Mouse (Mus musculus): ENCODE data around the gene Osbpl11.

Gene Osbpl11

GRCm38 (mm10) chr16:33244136-33244691, 59.3 kb downstream of the Osbpl11 start:
- no peak for DNase-seq (ENCODE audit: low spot score)

GRCm38 (mm10) chr16:33244933-33245470, 60.1 kb downstream of the Osbpl11 start:
- no peak for DNase-seq (ENCODE audit: low spot score)

- DNase-seq (ENCODE audit: low spot score), result no peak
These were observed 61.7 kb downstream of the Osbpl11 start for GRCm38 (mm10) chr16:33246526-33246925.

- DNase-seq (ENCODE audit: low spot score), result no peak
These were observed 62.1 kb downstream of the Osbpl11 start for GRCm38 (mm10) chr16:33247006-33247405.

GRCm38 (mm10) chr16:33250651-33251120, 65.8 kb downstream of the Osbpl11 start:
- DNase-seq (ENCODE audit: low spot score), result no peak

GRCm38 (mm10) chr16:33251194-33252051, 66.6 kb downstream of the Osbpl11 start, which contains the start of gene Snx4:
Gene Snx4 (plus strand): TSS chr16:33251442.
- peak; percentile 86 for DNase-seq (ENCODE audit: low spot score)

- DNase-seq (ENCODE audit: low spot score), result no peak
These were observed 70.7 kb downstream of the Osbpl11 start for GRCm38 (mm10) chr16:33255601-33256000.

GRCm38 (mm10) chr16:33258530-33258929, 73.7 kb downstream of the Osbpl11 start:
- DNase-seq (ENCODE audit: low spot score), result no peak

- no peak for DNase-seq (ENCODE audit: low spot score)
These were observed 75.0 kb downstream of the Osbpl11 start for GRCm38 (mm10) chr16:33259824-33260223.

- no peak for DNase-seq (ENCODE audit: low spot score)
These were observed 76.0 kb downstream of the Osbpl11 start for GRCm38 (mm10) chr16:33260825-33261224.

GRCm38 (mm10) chr16:33261584-33262061, 76.8 kb downstream of the Osbpl11 start:
- no peak for DNase-seq (ENCODE audit: low spot score)

- no peak for DNase-seq (ENCODE audit: low spot score)
These were observed 77.2 kb downstream of the Osbpl11 start for GRCm38 (mm10) chr16:33262096-33262495.

GRCm38 (mm10) chr16:33267616-33268253, 82.9 kb downstream of the Osbpl11 start:
- no peak for DNase-seq (ENCODE audit: low spot score)

- no peak for DNase-seq (ENCODE audit: low spot score)
These were observed 87.0 kb downstream of the Osbpl11 start for GRCm38 (mm10) chr16:33271824-33272223.

- DNase-seq (ENCODE audit: low spot score), result no peak
These were observed 98.2 kb downstream of the Osbpl11 start for GRCm38 (mm10) chr16:33283079-33283478.

GRCm38 (mm10) chr16:33288536-33288935, 103.7 kb downstream of the Osbpl11 start:
- DNase-seq (ENCODE audit: low spot score), result no peak

- DNase-seq (ENCODE audit: low spot score), result no peak
These were observed 105.1 kb downstream of the Osbpl11 start for GRCm38 (mm10) chr16:33289981-33290380.

GRCm38 (mm10) chr16:33292241-33292640, 107.4 kb downstream of the Osbpl11 start:
- no peak for DNase-seq (ENCODE audit: low spot score)

All from c-Kit-positive CD71-positive TER-119-positive erythroid progenitor cells, embryonic 14.5 days (primary cell).